ENCODE assay signal across 10 mouse cellular contexts in genomic region chr3:106485810-106486209, GRCm38 (mm10). TPM values are rescaled to one million over a fixed set of nuclear protein-coding genes. Genes with fewer than 3 reads are reported as not detected.
DNase-seq lines count a peak whose midpoint lies in the region; ATAC-seq and TF ChIP-seq lines count a peak whose summit lies in the region.
"Had no signal": no experiment of that assay in that cellular context is flagged by ENCODE, and none has a peak within 500 bp of the region (broad histone marks: within the 10 kb centered on the region; RNA-seq: fewer than 3 reads in every experiment).

No protein-coding gene starts in this region.

- H3K9ac ChIP-seq in intestine, postnatal 0 days (ENCODE audit: low read depth, low read length), result no peak overlapping the region

- peak overlapping the region; percentile 92 for H3K27ac ChIP-seq in intestine, postnatal 0 days (ENCODE audit: low read depth, low read length)

- peaks cover 18% of the 10 kb centered on the region; the same call in 1 of the 2 replicates for H3K4me1 ChIP-seq in intestine, postnatal 0 days (replicated peaks; ENCODE audit: control insufficient read depth, insufficient read depth, low read length)

- DNase-seq in 3T3-L1 (ENCODE audit: low read depth, low spot score), result peak; percentile 25
- peak; percentile 87 for DNase-seq in CD4-positive helper T cell, adult 2 months (ENCODE audit: low read depth, low spot score)
- DNase-seq in naive thymus-derived CD4-positive, alpha-beta T cell, adult 2 months (ENCODE audit: low read depth), result peak; percentile 85
- no peak for DNase-seq in layer of hippocampus, adult 11-12 months (ENCODE audit: low spot score)
- no peak for DNase-seq in testis, postnatal 10 days (ENCODE audit: low spot score)
- DNase-seq in embryo, embryonic 10 days (ENCODE audit: low spot score), result no peak
- DNase-seq: cerebellum, adult 8-10 months; heart, postnatal 4 days; kidney, postnatal 25 days had no signal

- peak; percentile 44 for ATAC-seq in intestine, postnatal 0 days

- TF ChIP-seq CTCF in intestine, postnatal 0 days (IDR thresholded peaks at IDR 0.05; ENCODE audit: low read depth), result 0 out of 2 replicates have a peak, but pooled peaks have one; percentile 1

- peak overlapping the region; percentile 94 for H3K4me2 ChIP-seq in intestine, postnatal 0 days (replicated peaks; ENCODE audit: low read depth)

- no peaks in the 10 kb centered on the region for H3K27me3 ChIP-seq in intestine, postnatal 0 days (replicated peaks; ENCODE audit: control insufficient read depth, insufficient read depth, low read length)

- 40% methylated on average over 5 of the region's 5 CpGs for WGBS in intestine, postnatal 0 days

- H3K4me3 ChIP-seq in intestine, postnatal 0 days (ENCODE audit: low read depth, low read length), result no peak overlapping the region

- no peaks in the 10 kb centered on the region for H3K9me3 ChIP-seq in intestine, postnatal 0 days (ENCODE audit: control insufficient read depth)

- H3K36me3 ChIP-seq in intestine, postnatal 0 days (ENCODE audit: control insufficient read depth, insufficient read depth), result peaks cover 3% of the 10 kb centered on the region; the same call in 1 of the 2 replicates

RNA-seq across cellular contexts. Expression of gene Dennd2d, which starts 3.6 kb away (rescaled TPM):
- 24.0 and 25.4 TPM in 2 replicates for polyA plus RNA-seq in intestine, postnatal 0 days (2015; fragmentation: Nextera tagmentation; extraction: Ambion mirVana)

Comparison
In these comparisons a context has a peak if more than half of its experiments do, and no peak if none do; other contexts are left out.
1. DNase-seq: peak in 3T3-L1 (single experiment), CD4-positive helper T cell, adult 2 months (single experiment) and naive thymus-derived CD4-positive, alpha-beta T cell, adult 2 months (single experiment); none in layer of hippocampus, adult 11-12 months (single experiment), testis, postnatal 10 days (single experiment) and embryo, embryonic 10 days (single experiment).